Mouse (Mus musculus) MEL (cell line): ENCODE data around the gene Ntrk3.

ENCODE experiments used
- CTCF ChIP-seq, 3 experiments: IDR thresholded peaks in 2 of 3; conservative IDR thresholded peaks in 1 of 3; 2 replicates each; pipeline ENCODE4 v1.5.1; 2011 to 2012; ENCODE audit warnings: low read length in 3 of 3, low read depth in 2 of 3, mild to moderate bottlenecking in 2 of 3, improper control_type of control experiment in 1 of 3, inconsistent platforms in 1 of 3, mixed read lengths in 1 of 3, moderate library complexity in 1 of 3; ENCODE audit not compliant: control insufficient read depth in 1 of 3, insufficient read depth in 1 of 3, poor library complexity in 1 of 3, severe bottlenecking in 1 of 3
- EP300 ChIP-seq, 2 experiments: IDR thresholded peaks; 2 replicates each; pipeline ENCODE4 v1.6.1; 2011; ENCODE audit warnings: improper control_type of control experiment in 2 of 2, low read length in 2 of 2, low read depth in 1 of 2, mild to moderate bottlenecking in 1 of 2
- GABPA ChIP-seq: IDR thresholded peaks from 2 replicates; pipeline ENCODE4 v1.6.1; 2012; ENCODE audit warnings: low read depth, mild to moderate bottlenecking, inconsistent platforms, low read length, improper control_type of control experiment, moderate library complexity
- GATA1 ChIP-seq: IDR thresholded peaks from 2 replicates; pipeline ENCODE4 v1.6.1; 2011; ENCODE audit warnings: low read depth, low read length, improper control_type of control experiment
- HCFC1 ChIP-seq: IDR thresholded peaks from 2 replicates; pipeline ENCODE4 v1.6.1; 2012; ENCODE audit warnings: low read depth, mild to moderate bottlenecking, inconsistent platforms, low read length, improper control_type of control experiment, moderate library complexity
- MAFK ChIP-seq: IDR thresholded peaks from 2 replicates; pipeline ENCODE4 v1.6.1; 2011; ENCODE audit warnings: low read depth, mild to moderate bottlenecking, low read length, improper control_type of control experiment, borderline replicate concordance
- ZNF384 ChIP-seq: IDR thresholded peaks from 2 replicates; pipeline ENCODE4 v1.6.1; 2012; ENCODE audit warnings: low read depth, mild to moderate bottlenecking, inconsistent platforms, low read length, improper control_type of control experiment

DNA sequence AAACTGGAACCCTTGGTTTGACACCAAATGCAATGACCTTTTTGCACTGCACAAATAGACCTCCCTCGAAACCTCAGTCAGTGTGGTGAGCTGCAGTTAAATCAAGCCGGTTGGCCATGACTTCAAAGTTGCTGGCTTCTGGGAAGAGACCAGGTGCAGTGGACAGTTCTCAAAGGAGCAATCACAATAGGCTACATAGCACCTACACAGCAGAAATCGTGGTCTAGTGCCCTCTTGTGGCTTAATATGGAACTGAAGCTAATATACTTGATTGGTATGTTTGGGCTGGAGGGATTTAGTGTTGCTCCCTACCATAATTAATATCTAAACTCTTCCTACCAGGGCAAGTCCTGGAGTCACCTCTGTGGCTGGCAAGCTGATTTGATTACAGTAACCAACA lies 171.2 kb downstream of the Ntrk3 start:
- TF ChIP-seq GATA1 (no peak), HCFC1 (no peak), ZNF384 (no peak), MAFK (no peak), EP300 (IDR thresholded peaks at IDR 0.05; ENCODE audit: low read depth in 1 of 2, low read length in 2 of 2) (no peak), CTCF (IDR thresholded peaks at IDR 0.05 in 2 of 3, conservative IDR thresholded peaks at IDR 0.05 in 1 of 3; ENCODE audit: control insufficient read depth in 1 of 3, insufficient read depth in 1 of 3, low read depth in 2 of 3, low read length in 3 of 3, poor library complexity in 1 of 3, severe bottlenecking in 1 of 3) (peak; percentile 34 to 67 (median 67); a peak in 4 of 6 replicates), GABPA (no peak)
